ENCODE assay signal across 20 mouse cellular contexts in genomic region chr13:55381790-55382189, GRCm38 (mm10). TPM values are rescaled to one million over a fixed set of nuclear protein-coding genes. Genes with fewer than 3 reads are reported as not detected.
DNase-seq lines count a peak whose midpoint lies in the region; ATAC-seq lines count a peak whose summit lies in the region.
"Had no signal": no experiment of that assay in that cellular context is flagged by ENCODE, and none has a peak within 500 bp of the region (broad histone marks: within the 10 kb centered on the region; RNA-seq: fewer than 3 reads in every experiment).

No protein-coding gene starts in this region.

- 77% methylated on average over 4 of the region's 4 CpGs for WGBS in midbrain, embryonic 11.5 days

- H3K27ac ChIP-seq in midbrain, embryonic 11.5 days (ENCODE audit: low read depth, low read length): no peak overlapping the region
- H3K27ac ChIP-seq: forebrain, embryonic 13.5 days; hindbrain, embryonic 10.5 days; intestine, embryonic 15.5 days; kidney, postnatal 0 days; liver, embryonic 14.5 days had no signal

- no peak overlapping the region for H3K4me2 ChIP-seq in midbrain, embryonic 11.5 days
- H3K4me2 ChIP-seq: forebrain, embryonic 13.5 days; heart, embryonic 12.5 days; intestine, embryonic 15.5 days had no signal

- DNase-seq in brain, adult 2 months (ENCODE audit: low read depth, low spot score): peak; percentile 89
- peak; percentile 44 to 62 for DNase-seq in frontal cortex, postnatal 25 days (ENCODE audit: low spot score in 2 of 2)
- DNase-seq in left cerebral cortex, adult 18-20 months (ENCODE audit: low spot score in 2 of 2): peak; percentile 84 to 88
- DNase-seq in right cerebral cortex, postnatal 14 days: peak; percentile 67
- no peak for DNase-seq in urinary bladder, postnatal 25 days (ENCODE audit: low spot score)
- no peak for DNase-seq in yolk sac, embryonic 10.5 days (ENCODE audit: low spot score)
- no peak for DNase-seq in midbrain, embryonic 11.5 days (ENCODE audit: low spot score, missing footprints)
- DNase-seq: adrenal gland, postnatal 10 days; cerebellum, adult 9-11 months; embryo, embryonic 11 days; gastrocnemius, postnatal 10 days; lung, postnatal 14 days had no signal

- ATAC-seq in midbrain, embryonic 11.5 days (ENCODE audit: low FRiP score): no peak
- ATAC-seq: forebrain, embryonic 13.5 days; intestine, embryonic 15.5 days had no signal

- no peaks in the 10 kb centered on the region for H3K4me1 ChIP-seq in midbrain, embryonic 11.5 days (ENCODE audit: control insufficient read depth, insufficient read depth, low read length)

- no peaks in the 10 kb centered on the region for H3K9me3 ChIP-seq in midbrain, embryonic 11.5 days (ENCODE audit: control insufficient read depth, low read length)
- H3K9me3 ChIP-seq: forebrain, embryonic 13.5 days; heart, embryonic 12.5 days; hindbrain, embryonic 10.5 days; intestine, embryonic 15.5 days had no signal

- H3K9ac ChIP-seq in midbrain, embryonic 11.5 days (ENCODE audit: low read length): no peak overlapping the region
- H3K9ac ChIP-seq: forebrain, embryonic 13.5 days; heart, embryonic 12.5 days; intestine, embryonic 15.5 days; liver, embryonic 14.5 days had no signal

- H3K36me3 ChIP-seq in midbrain, embryonic 11.5 days (ENCODE audit: control insufficient read depth, insufficient read depth, low read length): no peaks in the 10 kb centered on the region
- H3K36me3 ChIP-seq: heart, embryonic 12.5 days; hindbrain, embryonic 10.5 days; intestine, embryonic 15.5 days had no signal

- H3K4me3 ChIP-seq in midbrain, embryonic 11.5 days (ENCODE audit: low read depth, low read length): no peak overlapping the region
- H3K4me3 ChIP-seq: forebrain, embryonic 13.5 days; heart, embryonic 12.5 days; hindbrain, embryonic 10.5 days; intestine, embryonic 15.5 days had no signal

- H3K27me3 ChIP-seq in midbrain, embryonic 11.5 days (ENCODE audit: control insufficient read depth, insufficient read depth, low read length): peaks cover 28% of the 10 kb centered on the region

RNA-seq across cellular contexts. Expression of gene Rgs14, which starts 12.3 kb away (rescaled TPM):
- total RNA-seq in left cerebral cortex, adult 18-20 months (2021): 10 to 100 TPM; 57.5 to 60.7 TPM
- 0.37 and 0.72 TPM in 2 replicates for polyA plus RNA-seq in midbrain, embryonic 11.5 days (2014; fragmentation: Nextera tagmentation; extraction: Ambion mirVana)

RNA-seq across cellular contexts. Expression of gene Slc34a1, which starts 16.2 kb away (rescaled TPM):
- total RNA-seq in left cerebral cortex, adult 18-20 months (2021): not detected
- polyA plus RNA-seq in midbrain, embryonic 11.5 days (2014; fragmentation: Nextera tagmentation; extraction: Ambion mirVana): not detected in 2 replicates
- total RNA-seq: monocyte, adult 5-6 weeks had no signal
- polyA plus RNA-seq: forebrain, embryonic 13.5 days; heart, embryonic 12.5 days; intestine, embryonic 15.5 days had no signal

RNA-seq across cellular contexts. Expression of gene Lman2, which starts 19.2 kb away (rescaled TPM):
- 10 to 100 TPM; 54.4 to 59.1 TPM for total RNA-seq in left cerebral cortex, adult 18-20 months (2021)
- polyA plus RNA-seq in midbrain, embryonic 11.5 days (2014; fragmentation: Nextera tagmentation; extraction: Ambion mirVana): 75.3 and 82.5 TPM in 2 replicates

RNA-seq across cellular contexts. Expression of gene Pfn3, which starts 33.2 kb away (rescaled TPM):
- total RNA-seq in left cerebral cortex, adult 18-20 months (2021): not detected
- polyA plus RNA-seq in midbrain, embryonic 11.5 days (2014; fragmentation: Nextera tagmentation; extraction: Ambion mirVana): not detected in 2 replicates
- total RNA-seq: adrenal gland, postnatal 10 days; gastrocnemius, postnatal 10 days; monocyte, adult 5-6 weeks had no signal
- polyA plus RNA-seq: forebrain, embryonic 13.5 days; heart, embryonic 12.5 days; hindbrain, embryonic 10.5 days; intestine, embryonic 15.5 days; kidney, postnatal 0 days; liver, embryonic 14.5 days had no signal

RNA-seq across cellular contexts. Expression of gene F12, which starts 44.8 kb away (rescaled TPM):
- under 1 TPM; 0.33 to 0.68 TPM for total RNA-seq in left cerebral cortex, adult 18-20 months (2021)
- 0.14 TPM in 1 of 2 replicates, not detected in the other for polyA plus RNA-seq in midbrain, embryonic 11.5 days (2014; fragmentation: Nextera tagmentation; extraction: Ambion mirVana)
- polyA plus RNA-seq: forebrain, embryonic 13.5 days; neural tube, embryonic 14.5 days had no signal

Comparison
In these comparisons a context has a peak if more than half of its experiments do, and no peak if none do; other contexts are left out.
1. DNase-seq: peak in brain, adult 2 months (single experiment), frontal cortex, postnatal 25 days (2 of 2), left cerebral cortex, adult 18-20 months (2 of 2) and right cerebral cortex, postnatal 14 days (single experiment); none in urinary bladder, postnatal 25 days (single experiment), yolk sac, embryonic 10.5 days (single experiment) and midbrain, embryonic 11.5 days (single experiment).